Mouse (Mus musculus): ENCODE measurements around the gene Slc13a2.

Gene Slc13a2

GRCm38 (mm10) chr11:78434052-78434451 lies 12.0 kb upstream of the Slc13a2 start:
- no peak for DNase-seq (ENCODE audit: low spot score)

GRCm38 (mm10) chr11:78431176-78431575 lies 9.2 kb upstream of the Slc13a2 start:
- DNase-seq (ENCODE audit: low spot score): no peak

GRCm38 (mm10) chr11:78430195-78430878 lies 8.3 kb upstream of the Slc13a2 start:
- DNase-seq (ENCODE audit: low spot score): no peak

- no peak for DNase-seq (ENCODE audit: low spot score)
These were observed 6.3 kb upstream of the Slc13a2 start for GRCm38 (mm10) chr11:78428309-78428708.

- DNase-seq (ENCODE audit: low spot score): no peak
These were observed 5.6 kb upstream of the Slc13a2 start for GRCm38 (mm10) chr11:78427655-78428054.

DNA sequence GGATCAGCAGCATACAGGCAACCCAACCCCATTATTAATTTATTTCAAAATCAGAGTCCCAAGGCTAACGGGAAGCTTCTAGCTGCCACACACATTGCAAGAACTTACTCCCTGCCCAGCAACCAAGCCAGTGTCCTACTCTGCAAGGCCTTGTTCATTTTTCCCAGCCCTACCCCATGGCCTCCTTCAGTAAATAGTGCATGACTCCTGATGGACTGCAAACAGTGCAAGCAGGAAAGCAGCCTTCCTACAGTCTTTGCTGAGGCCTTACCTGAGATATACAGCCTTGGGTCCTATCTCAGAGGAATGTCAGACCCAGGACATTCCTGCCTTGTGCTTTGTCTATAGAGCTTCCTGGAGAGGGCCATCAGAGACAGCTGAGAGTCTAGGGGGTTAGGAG lies 3.6 kb upstream of the Slc13a2 start:
- DNase-seq (ENCODE audit: low spot score): no peak

GRCm38 (mm10) chr11:78424352-78424751 lies 2.3 kb upstream of the Slc13a2 start:
- DNase-seq (ENCODE audit: low spot score): peak; percentile 28

DNA sequence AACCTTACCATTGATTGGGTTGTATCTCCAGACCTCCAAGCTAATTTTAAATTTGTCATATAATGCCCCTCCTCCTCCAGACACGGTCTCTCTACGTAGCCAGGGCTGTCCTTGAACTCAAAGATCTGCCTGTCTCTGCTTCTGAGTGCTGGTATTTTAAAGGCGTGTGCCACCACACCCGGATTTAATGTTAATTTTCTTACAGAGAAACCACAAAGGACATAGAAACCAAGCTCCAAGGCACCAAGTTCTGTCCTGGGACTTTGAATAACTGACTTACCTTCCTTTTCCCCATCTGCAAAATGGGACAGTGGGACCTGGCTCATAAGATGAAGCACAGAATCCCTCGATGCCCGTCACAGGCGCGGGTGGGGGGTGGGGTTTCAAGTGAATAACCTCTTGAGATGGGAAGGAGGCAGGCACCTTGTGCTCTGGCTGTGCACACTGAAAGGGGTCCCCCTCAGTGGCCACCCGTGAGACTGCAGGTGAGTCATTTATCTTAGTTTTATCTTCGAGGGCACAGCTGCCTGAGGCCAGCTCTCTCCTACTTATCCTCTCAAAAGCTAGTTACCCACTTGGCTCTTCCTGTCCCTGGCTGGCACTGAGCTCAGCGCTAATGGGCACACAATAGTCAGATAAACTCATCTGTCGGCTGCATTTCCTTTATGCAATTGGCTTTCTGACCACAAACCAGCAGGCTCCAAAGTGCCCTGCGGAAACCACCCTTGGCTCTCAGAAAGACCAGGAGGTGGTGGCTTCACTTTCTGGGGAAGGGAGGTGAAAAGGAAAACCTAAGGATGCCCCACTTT lies 612 bp downstream of the Slc13a2 start:
- DNase-seq (ENCODE audit: low spot score): no peak

GRCm38 (mm10) chr11:78420263-78420889 lies 1.6 kb downstream of the Slc13a2 start:
- DNase-seq (ENCODE audit: low spot score): no peak

DNA sequence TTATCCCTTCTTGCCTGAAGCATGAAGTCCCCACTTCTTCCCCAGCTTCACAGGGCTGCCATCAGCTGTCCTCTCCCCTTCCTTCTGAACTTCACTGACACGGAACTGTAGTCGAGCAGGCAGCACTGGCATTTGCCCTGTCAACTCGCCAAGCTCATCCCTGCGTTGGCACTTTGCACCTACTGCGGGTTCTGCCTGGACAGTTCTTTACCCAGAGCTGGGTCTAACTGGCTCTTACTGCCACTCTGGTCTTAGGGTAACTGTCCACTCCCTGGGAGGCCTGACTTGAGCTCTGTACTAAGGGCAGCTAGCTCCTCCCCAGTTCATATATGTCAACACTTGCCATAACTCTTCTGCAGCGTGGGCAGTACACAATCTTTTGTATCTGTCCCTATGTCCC lies 5.2 kb downstream of the Slc13a2 start:
- no peak for DNase-seq (ENCODE audit: low spot score)

DNA sequence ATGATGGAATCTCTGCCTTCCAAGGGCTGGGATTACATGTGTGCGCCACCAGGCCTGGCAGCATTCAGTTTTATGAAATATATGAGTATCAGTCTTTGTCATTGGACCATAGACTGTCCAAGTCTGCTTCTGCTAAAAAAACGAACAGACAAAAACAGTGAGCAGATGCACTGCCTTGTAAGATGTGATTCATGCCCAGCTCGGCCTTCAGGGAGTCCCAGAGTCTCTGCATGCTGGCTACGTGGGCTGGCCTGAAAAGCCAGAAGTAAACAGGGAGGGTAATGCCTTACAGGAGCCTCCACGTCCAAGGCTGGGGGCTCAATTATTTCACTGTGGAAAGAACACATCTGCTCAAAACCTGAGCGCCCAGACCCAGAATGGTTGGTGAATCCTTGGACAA lies 9.2 kb downstream of the Slc13a2 start:
- DNase-seq (ENCODE audit: low spot score): peak; percentile 11

DNA sequence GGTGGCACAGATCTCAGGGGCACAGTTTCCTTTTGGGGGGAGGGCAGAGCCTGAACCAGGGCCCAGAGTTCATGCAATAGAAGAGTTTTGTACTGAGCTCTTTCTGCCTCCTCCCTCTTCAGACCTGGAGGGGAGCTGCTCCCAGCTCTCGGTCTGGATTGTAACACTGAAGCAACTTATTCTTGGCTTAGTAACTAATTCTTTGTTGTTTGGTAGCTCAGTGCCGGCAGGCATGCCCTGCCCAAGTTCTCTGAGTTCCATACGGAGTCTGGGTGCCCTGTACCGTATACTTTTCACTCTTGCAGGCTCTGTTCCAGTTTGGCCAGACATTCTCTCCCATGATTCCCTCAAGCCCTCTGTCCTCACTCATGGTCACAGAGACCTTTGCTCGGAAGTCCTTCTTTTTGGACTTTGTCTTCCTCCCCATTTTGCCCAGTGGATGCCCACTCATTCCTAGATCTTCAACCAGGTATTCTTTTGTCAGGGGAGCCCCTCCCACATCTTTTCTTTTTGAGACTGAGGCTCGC lies 9.6 kb downstream of the Slc13a2 start:
- peak; percentile 28 for DNase-seq (ENCODE audit: low spot score)

- no peak for DNase-seq (ENCODE audit: low spot score)
These were observed 10.3 kb downstream of the Slc13a2 start for GRCm38 (mm10) chr11:78411606-78412323.

DNA sequence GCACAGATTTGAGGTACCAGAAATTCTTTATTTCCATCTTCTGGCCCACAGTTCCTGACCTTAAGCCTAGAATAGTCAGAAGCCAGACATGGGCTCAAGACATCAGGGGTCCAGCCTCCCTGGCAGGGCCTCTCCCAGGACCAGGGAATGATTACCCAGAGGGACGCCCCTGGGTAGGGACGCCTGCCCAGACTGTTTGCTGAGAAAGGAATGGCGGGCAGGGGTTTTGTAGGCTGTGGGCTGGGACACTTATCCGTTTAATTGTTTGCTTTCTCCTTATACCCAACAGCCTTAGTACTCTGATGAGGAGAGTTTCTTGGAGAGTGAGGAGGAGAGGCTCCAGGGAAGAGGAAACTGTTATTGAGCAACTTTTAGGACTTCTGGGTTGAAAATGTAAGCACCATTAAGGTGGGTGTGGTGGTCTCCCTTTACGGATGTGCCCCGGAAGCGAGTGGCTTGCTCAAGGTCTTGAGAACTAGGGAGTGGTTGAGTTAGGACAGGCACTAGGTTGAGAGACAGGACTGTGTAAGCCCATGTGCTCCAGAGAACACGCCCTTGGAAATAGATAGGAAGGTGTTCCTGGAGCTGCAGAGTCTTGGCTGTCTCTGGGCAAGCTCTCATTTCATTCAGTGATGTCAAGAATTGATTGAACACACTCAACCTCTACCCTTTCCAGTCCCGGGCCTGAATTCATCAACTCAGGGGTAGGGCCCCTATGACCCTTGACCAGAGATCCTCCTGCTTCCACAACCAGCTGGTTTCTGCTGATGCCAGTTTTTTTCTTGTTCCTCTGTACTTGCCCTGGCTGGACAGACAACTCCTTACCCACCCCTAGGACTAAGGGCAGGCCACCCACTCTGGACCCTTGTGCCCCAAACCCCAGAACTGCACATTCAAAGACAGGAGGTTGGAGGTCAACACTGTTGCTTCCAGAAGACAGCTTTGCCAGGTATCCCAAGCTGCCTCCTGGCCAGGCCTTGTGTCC lies 13.5 kb downstream of the Slc13a2 start:
- DNase-seq (ENCODE audit: low spot score): no peak

GRCm38 (mm10) chr11:78402062-78402461 lies 20.0 kb downstream of the Slc13a2 start:
- DNase-seq (ENCODE audit: low spot score): no peak

DNA sequence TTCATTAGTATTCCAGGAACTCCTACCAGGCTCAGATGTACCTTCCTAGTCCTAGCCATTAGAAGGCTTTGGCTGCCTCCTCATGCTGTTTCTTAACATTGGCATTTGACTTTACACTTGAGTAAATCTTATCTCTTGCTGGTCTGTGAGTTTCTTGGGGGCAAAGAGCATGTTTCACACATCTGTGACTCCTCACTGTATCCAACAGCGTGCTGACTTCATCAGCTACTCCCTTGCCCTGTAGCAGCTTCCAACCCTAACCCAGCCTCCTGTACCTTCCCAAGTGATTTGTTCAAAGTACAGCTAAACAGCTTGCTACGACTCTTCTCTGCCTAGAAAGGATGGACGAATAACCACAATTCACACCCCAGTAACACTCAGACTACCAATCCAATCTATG lies 20.5 kb downstream of the Slc13a2 start:
- no peak for DNase-seq (ENCODE audit: low spot score)

- DNase-seq (ENCODE audit: low spot score): no peak
These were observed 21.1 kb downstream of the Slc13a2 start for GRCm38 (mm10) chr11:78400936-78401335.

DNA sequence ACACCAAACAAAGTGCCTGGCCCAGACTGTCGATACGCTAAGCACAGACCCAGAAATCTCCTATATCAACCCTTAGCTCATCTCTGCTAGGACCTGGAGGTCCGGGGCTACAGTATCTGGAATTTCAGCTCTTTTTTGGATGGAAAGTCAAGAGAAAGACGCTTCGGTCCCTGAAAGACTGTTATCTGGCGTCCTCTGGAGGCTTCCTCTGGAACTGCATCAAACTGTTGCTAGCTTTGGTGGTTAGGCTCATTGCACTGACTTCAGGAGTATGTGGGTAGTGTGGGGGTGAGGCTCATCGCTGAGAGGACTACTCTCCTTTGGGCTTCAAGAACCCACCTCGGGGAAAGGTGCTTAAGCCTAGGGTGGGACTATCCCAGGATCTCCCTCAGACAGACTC lies 22.3 kb downstream of the Slc13a2 start:
- DNase-seq (ENCODE audit: low spot score): peak; percentile 87

DNA sequence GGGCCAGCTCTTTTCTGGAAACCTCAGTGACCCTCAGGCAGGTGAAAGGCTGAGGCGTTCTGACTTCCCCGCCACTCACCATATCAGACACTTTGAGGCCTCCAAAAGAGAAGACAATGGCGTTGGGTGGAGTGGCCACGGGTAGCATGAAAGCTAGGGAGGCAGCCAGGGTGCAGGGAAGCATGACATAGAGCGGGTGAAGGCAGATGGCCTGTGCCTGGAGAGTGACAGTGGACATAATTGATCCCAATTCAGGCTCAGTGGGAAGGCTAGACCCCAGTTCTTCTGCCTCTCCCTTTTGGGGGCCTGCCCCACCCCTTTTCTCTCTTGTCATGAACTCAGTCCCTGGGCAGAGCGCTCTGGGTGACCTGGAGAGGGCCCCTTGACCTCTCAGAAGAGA lies 23.8 kb downstream of the Slc13a2 start:
- no peak for DNase-seq (ENCODE audit: low spot score)

DNA sequence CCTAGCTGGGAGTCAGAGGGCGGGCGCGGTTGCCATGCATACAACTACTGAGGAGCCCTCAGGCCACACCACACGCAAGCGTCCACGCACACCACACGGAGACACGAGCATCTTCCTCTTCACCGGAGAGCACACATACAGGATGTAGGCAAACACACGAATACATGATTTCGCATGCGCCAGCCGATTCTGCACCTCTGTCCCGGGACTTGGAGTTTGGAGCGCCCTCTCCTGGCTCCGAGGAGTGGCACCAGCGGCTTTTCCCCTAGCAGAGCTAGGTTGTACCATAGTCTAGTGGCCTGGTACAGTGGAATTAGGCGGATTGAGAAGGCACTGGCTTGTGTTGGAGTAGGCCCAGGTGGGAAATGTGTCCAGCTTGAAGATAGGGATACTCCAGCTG lies 24.6 kb downstream of the Slc13a2 start:
- peak; percentile 45 for DNase-seq (ENCODE audit: low spot score)

GRCm38 (mm10) chr11:78396950-78397349 lies 25.1 kb downstream of the Slc13a2 start:
- DNase-seq (ENCODE audit: low spot score): no peak

Measured in layer of hippocampus, adult 11-12 months (tissue).